Mouse (Mus musculus) embryonic facial prominence, embryonic 10.5 days (tissue): ENCODE results near the gene Ralgps1. TPM values are rescaled to one million over a fixed set of nuclear protein-coding genes. Genes with fewer than 3 reads are reported as not detected.

Experiments used
- DNase-seq: peaks from one replicate; pipeline ENCODE4 v3.0.0-alpha.2; 2017; ENCODE audit warnings: low spot score
- H3K27ac ChIP-seq: fragments of 300-500 bp; sonication (generic); replicated peaks from 2 replicates; pipeline ENCODE4 v1.5.1; 2016; ENCODE audit warnings: mild to moderate bottlenecking
- H3K27me3 ChIP-seq: fragments of 300-500 bp; sonication (generic); replicated peaks from 2 replicates; pipeline ENCODE4 v1.6.1; 2016; ENCODE audit warnings: low read depth, mild to moderate bottlenecking; ENCODE audit not compliant: poor library complexity, severe bottlenecking
- H3K36me3 ChIP-seq: fragments of 300-500 bp; sonication (generic); replicated peaks from 2 replicates; pipeline ENCODE4 v1.6.1; 2016; ENCODE audit warnings: mild to moderate bottlenecking, moderate library complexity
- H3K4me1 ChIP-seq: fragments of 300-500 bp; sonication (generic); 2 replicates; pipeline ENCODE4 v1.6.1; 2016
- H3K4me3 ChIP-seq: fragments of 300-500 bp; sonication (generic); 2 replicates; pipeline ENCODE4 v1.5.1; 2016; ENCODE audit warnings: mild to moderate bottlenecking, moderate library complexity
- H3K9me3 ChIP-seq: fragments of 300-500 bp; sonication (generic); 2 replicates; pipeline ENCODE4 v1.6.1; 2016; ENCODE audit warnings: mild to moderate bottlenecking
- WGBS: fragments of 180-500 bp; shearing (Covaris S2); methylation state at CpG from one replicate; pipeline ENCODE4 v1.1.7; 2016; 5-methylcytosine and 5-hydroxymethylcytosine counted together
- polyA plus RNA-seq: library from polyadenylated mRNA; unstranded; fragments of >200 nt; fragmentation: Nextera tagmentation; extraction: Ambion mirVana; gene quantifications from 2 replicates; pipeline ENCODE4 v1.2.1, GENCODE M21; 2016

The Ralgps1 gene
- polyA plus RNA-seq, 1 experiment from 2014 or later, result 4.8 TPM

DNA sequence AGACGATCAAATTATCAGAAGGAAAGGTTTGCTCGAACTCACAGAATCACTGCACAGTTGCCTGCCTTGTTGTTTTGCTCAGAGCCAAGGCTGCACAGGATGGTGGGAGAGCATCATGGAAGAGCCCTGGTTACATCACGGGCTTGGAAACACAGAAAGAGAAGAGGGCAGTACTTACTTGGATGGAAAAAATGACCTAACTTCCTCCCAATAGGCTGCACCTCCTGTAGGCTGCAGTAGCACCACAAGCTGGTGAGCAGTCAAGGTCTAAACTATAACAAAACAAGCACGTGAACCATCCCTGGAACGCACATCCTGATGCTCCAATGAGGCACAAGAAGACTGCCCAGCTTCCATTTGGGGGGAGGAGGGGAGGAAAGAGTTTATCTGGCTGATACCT is 163.2 kb downstream of the Ralgps1 start:
- Histone ChIP-seq H3K4me1 (peaks cover 38% of the 10 kb centered on the region), H3K27me3 (0 out of 2 replicates have a peak, but pooled peaks cover under 1% of the 10 kb centered on the region), H3K9me3 (no peaks in the 10 kb centered on the region), H3K27ac (no peak overlapping the region), H3K4me3 (no peak overlapping the region), H3K36me3 (no peaks in the 10 kb centered on the region)
- no peak for DNase-seq
- WGBS, result 91% methylated on average over 5 of the region's 5 CpGs

DNA sequence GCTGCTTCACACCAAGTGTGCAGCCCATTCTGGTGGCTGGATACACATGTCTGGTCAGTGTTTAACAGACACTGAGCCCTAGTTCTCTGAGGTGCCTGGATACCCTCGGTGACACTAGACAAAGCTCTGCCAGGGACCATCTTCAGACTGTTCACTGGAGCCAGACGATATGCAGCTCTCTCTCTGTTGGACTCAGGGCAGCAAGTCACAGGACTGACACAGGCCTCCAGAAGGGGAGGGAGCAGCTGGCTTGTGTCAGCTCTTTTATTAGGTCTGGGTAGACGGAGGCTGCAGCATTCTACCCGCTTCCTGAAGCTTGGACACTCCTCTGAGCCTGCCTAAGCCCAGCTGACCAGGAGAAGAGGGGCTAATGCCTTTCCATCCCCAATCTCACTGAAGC is 164.2 kb downstream of the Ralgps1 start:
- Histone ChIP-seq H3K27me3 (no peaks in the 10 kb centered on the region), H3K27ac (no peak overlapping the region), H3K9me3 (no peaks in the 10 kb centered on the region), H3K4me1 (peaks cover 39% of the 10 kb centered on the region), H3K4me3 (no peak overlapping the region), H3K36me3 (no peaks in the 10 kb centered on the region)
- WGBS, result 53% methylated on average over 4 of the region's 4 CpGs
- no peak for DNase-seq

DNA sequence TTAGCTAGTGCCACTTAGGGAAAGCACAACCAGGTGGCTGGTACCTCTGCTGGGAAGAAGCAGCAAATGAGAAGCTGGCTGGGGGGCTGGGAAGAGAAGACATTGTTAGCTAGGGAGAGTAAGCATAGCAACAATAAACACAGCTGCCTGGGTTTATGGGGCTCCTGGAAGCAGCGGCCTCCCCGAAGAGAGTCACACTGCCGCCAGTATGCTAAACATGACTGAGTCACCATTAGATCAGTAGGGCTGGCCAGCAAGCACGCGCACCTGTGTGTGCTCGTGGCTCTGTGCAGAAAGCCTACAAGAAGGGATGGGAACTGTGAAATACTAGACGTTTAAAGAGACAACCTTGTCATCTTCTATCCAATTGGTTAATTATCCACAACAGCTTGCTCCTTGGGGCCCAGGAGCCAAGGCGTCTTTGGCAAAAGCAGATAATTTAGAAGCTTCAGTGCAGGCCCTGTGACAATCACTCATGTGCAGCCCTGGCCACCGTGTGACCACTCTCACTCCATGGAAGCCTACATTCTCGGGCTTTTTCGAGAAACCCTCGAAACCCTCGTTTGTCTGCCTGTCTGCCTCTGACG is 165.3 kb downstream of the Ralgps1 start:
- DNase-seq, result no peak
- 57% methylated on average over 14 of the region's 14 CpGs for WGBS
- Histone ChIP-seq H3K27ac (no peak overlapping the region), H3K36me3 (no peaks in the 10 kb centered on the region), H3K4me1 (peaks cover 39% of the 10 kb centered on the region), H3K27me3 (no peaks in the 10 kb centered on the region), H3K4me3 (no peak overlapping the region), H3K9me3 (no peaks in the 10 kb centered on the region)

GRCm38 (mm10) chr2:33204980-33205379 is 166.3 kb downstream of the Ralgps1 start:
- no peak for DNase-seq

GRCm38 (mm10) chr2:33203284-33203683 is 168.0 kb downstream of the Ralgps1 start:
- no peaks in the 10 kb centered on the region for H3K27me3 ChIP-seq
- H3K27ac ChIP-seq, result 0 out of 2 replicates have a peak overlapping the region, but pooled peaks have one; percentile 4
- H3K4me3 ChIP-seq, result no peak overlapping the region
- H3K9me3 ChIP-seq, result no peaks in the 10 kb centered on the region
- H3K36me3 ChIP-seq, result no peaks in the 10 kb centered on the region
- 52% methylated on average over 6 of the region's 6 CpGs for WGBS
- peaks cover 46% of the 10 kb centered on the region for H3K4me1 ChIP-seq
- no peak for DNase-seq

More at GRCm38 (mm10) chr2:33204980-33205379, 166.3 kb downstream of the Ralgps1 start:
- H3K4me1 ChIP-seq, result peaks cover 43% of the 10 kb centered on the region
- H3K9me3 ChIP-seq, result no peaks in the 10 kb centered on the region
- WGBS, result 80% methylated on average over 5 of the region's 5 CpGs
- no peaks in the 10 kb centered on the region for H3K36me3 ChIP-seq
- H3K27me3 ChIP-seq, result no peaks in the 10 kb centered on the region
- no peak overlapping the region for H3K27ac ChIP-seq
- no peak overlapping the region for H3K4me3 ChIP-seq

DNA sequence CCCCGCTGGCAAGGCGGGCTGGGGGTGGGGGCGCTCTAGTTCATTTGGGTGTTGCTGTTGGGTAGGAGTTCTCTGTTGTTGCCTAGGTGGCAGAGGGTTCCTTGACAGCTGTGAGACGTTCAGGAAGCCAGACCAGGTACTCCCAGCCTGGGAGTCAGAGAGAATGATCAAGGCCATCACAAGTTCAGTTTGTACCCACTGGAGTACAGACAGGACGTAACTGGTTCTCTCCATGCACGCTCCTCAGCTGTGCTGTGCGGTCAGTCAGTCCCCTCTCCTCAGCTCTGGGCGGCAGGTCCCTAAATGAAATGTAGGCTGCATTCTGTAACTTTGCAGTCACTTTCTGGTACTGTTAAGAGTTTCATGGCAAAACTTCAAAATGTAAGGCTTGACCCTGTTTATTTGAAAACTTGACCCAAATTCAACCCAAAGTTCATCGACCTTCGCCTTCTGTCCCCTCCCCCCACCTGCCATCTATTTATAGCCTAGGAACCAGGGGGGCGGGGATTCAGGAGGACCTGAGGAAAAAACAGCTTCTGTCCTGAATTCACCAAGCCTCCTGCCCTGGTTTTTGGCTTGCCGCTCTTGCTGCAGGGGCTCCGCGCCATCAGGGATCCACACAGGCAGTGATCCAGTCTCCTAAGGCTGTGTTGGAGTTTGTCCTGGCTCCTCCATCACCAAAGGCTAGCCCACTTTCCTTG is 170.8 kb downstream of the Ralgps1 start:
- DNase-seq, result no peak
- H3K4me3 ChIP-seq, result no peak overlapping the region
- H3K27ac ChIP-seq, result no peak overlapping the region; the same call in 1 of the 2 replicates
- H3K27me3 ChIP-seq, result no peaks in the 10 kb centered on the region
- no peaks in the 10 kb centered on the region for H3K36me3 ChIP-seq
- no peaks in the 10 kb centered on the region for H3K9me3 ChIP-seq
- H3K4me1 ChIP-seq, result peaks cover 27% of the 10 kb centered on the region
- WGBS, result 69% methylated on average over 14 of the region's 14 CpGs

- no peaks in the 10 kb centered on the region for H3K27me3 ChIP-seq
- H3K4me1 ChIP-seq, result 0 out of 2 replicates have a peak, but pooled peaks cover 2% of the 10 kb centered on the region
- DNase-seq, result no peak
- WGBS, result 84% methylated on average over 3 of the region's 3 CpGs
- H3K27ac ChIP-seq, result no peak overlapping the region
- H3K9me3 ChIP-seq, result no peaks in the 10 kb centered on the region
- no peaks in the 10 kb centered on the region for H3K36me3 ChIP-seq
- H3K4me3 ChIP-seq, result no peak overlapping the region
These were observed 181.3 kb downstream of the Ralgps1 start for GRCm38 (mm10) chr2:33189976-33190375.

DNA sequence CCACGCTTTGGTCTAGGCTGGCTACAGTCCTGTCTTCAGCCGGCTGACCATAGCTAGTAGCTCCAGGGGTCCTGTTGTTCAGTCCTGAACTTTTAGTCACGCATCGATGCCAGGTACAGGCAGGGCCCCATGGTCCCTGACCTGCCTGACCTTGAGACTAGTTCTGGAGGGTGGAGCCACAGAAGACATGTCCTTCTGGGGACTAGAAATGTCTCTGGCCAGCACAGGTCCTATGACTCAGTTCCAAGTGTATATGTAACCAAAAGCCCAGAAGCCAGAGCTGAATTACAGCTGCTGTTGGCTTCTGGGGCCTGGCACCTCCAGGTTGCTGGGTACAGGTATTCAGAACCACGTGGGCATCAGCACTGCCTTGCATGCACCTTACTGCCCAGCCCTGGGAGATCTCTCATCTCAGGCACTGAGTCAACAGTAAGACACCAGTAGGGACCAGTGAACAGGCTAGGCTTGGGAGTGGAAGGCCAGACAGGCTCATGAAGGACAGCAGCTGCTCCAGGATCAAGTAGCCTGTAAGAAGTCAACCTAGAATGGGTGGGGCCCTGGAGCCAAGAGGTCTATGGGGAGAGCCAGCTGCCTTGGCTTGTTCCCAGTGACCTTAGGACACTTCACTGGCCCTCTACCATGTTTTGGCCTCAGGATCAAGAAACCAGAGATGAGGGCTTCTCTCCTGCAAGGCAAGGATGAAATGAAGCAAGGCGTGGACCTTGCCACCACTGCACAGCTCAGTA is 182.2 kb downstream of the Ralgps1 start:
- 81% methylated on average over 6 of the region's 6 CpGs for WGBS
- no peak overlapping the region; the same call in 1 of the 2 replicates for H3K27ac ChIP-seq

DNA sequence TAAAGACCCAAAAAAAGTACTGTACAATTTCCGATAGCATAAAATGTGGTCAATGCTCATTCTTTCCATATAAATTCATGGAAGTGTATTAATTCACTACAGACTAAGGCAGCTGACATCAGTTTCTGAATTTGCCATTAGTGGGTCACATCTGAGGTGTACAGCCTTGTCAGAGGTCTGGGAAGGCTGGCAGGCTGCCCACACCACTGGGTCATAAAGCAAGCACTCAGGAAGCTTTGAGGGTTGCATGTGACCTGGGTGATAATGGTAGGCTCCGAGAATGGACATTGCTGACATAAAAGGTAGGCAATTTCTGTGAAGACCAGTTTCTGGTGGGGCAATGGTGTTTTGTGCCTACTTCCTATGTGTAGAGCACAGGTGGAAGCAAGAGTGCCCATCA is 183.4 kb downstream of the Ralgps1 start:
- WGBS, result 93% methylated on average over 2 of the region's 2 CpGs
- H3K4me3 ChIP-seq, result no peak overlapping the region

More for the DNA sequence above, 182.2 kb downstream of the Ralgps1 start:
- H3K4me1 ChIP-seq, result 0 out of 2 replicates have a peak, but pooled peaks cover 2% of the 10 kb centered on the region
- no peaks in the 10 kb centered on the region for H3K36me3 ChIP-seq
- no peak for DNase-seq
- no peak overlapping the region for H3K4me3 ChIP-seq
- H3K27me3 ChIP-seq, result no peaks in the 10 kb centered on the region
- no peaks in the 10 kb centered on the region for H3K9me3 ChIP-seq

GRCm38 (mm10) chr2:33186505-33186904 is 184.8 kb downstream of the Ralgps1 start:
- Histone ChIP-seq H3K36me3 (no peaks in the 10 kb centered on the region), H3K4me1 (0 out of 2 replicates have a peak, but pooled peaks cover 2% of the 10 kb centered on the region), H3K4me3 (no peak overlapping the region), H3K27ac (no peak overlapping the region), H3K9me3 (no peaks in the 10 kb centered on the region), H3K27me3 (no peaks in the 10 kb centered on the region)
- DNase-seq, result no peak
- 83% methylated on average over 7 of the region's 7 CpGs for WGBS

More for the DNA sequence above, 183.4 kb downstream of the Ralgps1 start:
- no peaks in the 10 kb centered on the region for H3K9me3 ChIP-seq
- 0 out of 2 replicates have a peak, but pooled peaks cover 2% of the 10 kb centered on the region for H3K4me1 ChIP-seq
- H3K36me3 ChIP-seq, result no peaks in the 10 kb centered on the region
- no peaks in the 10 kb centered on the region for H3K27me3 ChIP-seq
- no peak overlapping the region for H3K27ac ChIP-seq
- DNase-seq, result no peak

GRCm38 (mm10) chr2:33185258-33185657 is 186.0 kb downstream of the Ralgps1 start:
- DNase-seq, result peak; percentile 64
- H3K9me3 ChIP-seq, result no peaks in the 10 kb centered on the region
- H3K36me3 ChIP-seq, result no peaks in the 10 kb centered on the region
- no peaks in the 10 kb centered on the region for H3K27me3 ChIP-seq
- no peak overlapping the region for H3K4me3 ChIP-seq
- no peak overlapping the region for H3K27ac ChIP-seq
- 67% methylated on average over 7 of the region's 7 CpGs for WGBS
- peaks cover 4% of the 10 kb centered on the region for H3K4me1 ChIP-seq

- no peak for DNase-seq
- Histone ChIP-seq H3K27me3 (no peaks in the 10 kb centered on the region), H3K4me1 (peaks cover 8% of the 10 kb centered on the region), H3K9me3 (no peaks in the 10 kb centered on the region), H3K36me3 (no peaks in the 10 kb centered on the region), H3K27ac (no peak overlapping the region), H3K4me3 (no peak overlapping the region)
- WGBS, result 89% methylated on average over 10 of the region's 10 CpGs
These were observed 186.6 kb downstream of the Ralgps1 start for GRCm38 (mm10) chr2:33184641-33185040.
